In the genomic region with DNA sequence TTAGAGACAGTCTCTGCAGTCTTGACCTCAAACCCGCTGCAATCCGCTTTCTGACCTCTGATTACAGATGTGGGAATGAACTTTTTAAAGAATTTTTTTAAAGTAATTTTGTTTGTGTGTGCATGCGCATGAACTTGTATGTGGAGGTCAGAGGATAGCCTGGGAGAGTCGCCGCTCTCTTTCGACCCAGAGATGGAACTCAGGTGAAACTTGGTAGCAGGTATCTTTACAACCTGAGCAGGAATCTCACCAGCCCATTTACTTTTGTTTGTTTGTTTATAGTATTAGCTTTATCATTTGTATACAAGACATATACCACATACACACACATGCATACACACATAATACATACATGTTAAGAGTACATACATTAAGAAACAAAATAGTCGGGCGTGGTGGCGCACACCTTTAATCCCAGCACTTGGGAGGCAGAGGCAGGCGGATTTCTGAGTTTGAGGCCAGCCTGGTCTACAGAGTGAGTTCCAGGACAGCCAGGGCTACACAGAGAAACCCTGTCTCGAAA, we compare ENCODE assay signal across 8 mouse cellular contexts. TPM values are rescaled to one million over a fixed set of nuclear protein-coding genes. Genes with fewer than 3 reads are reported as not detected.
DNase-seq lines count a peak whose midpoint lies in the region; ATAC-seq and TF ChIP-seq lines count a peak whose summit lies in the region.

No protein-coding gene starts in this region.

- WGBS in heart, embryonic 10.5 days: 50% methylated on average over 11 of the region's 11 CpGs
- WGBS in forebrain, embryonic 15.5 days: 53% methylated on average over 11 of the region's 11 CpGs
- WGBS in liver, embryonic 15.5 days (ENCODE audit: insufficient replicate concordance): 47% methylated on average over 11 of the region's 11 CpGs

- peaks cover 12% of the 10 kb centered on the region for H3K4me1 ChIP-seq in heart, embryonic 10.5 days
- H3K4me1 ChIP-seq in forebrain, embryonic 15.5 days: peaks cover 17% of the 10 kb centered on the region
- peaks cover 16% of the 10 kb centered on the region for H3K4me1 ChIP-seq in liver, embryonic 15.5 days (replicated peaks)

- H3K4me3 ChIP-seq in heart, embryonic 10.5 days: peak overlapping the region; percentile 84
- peak overlapping the region; percentile 69 for H3K4me3 ChIP-seq in C2C12 (ENCODE audit: insufficient read depth, poor library complexity, severe bottlenecking)
- H3K4me3 ChIP-seq in forebrain, embryonic 15.5 days: peak overlapping the region; percentile 94
- peak overlapping the region; percentile 82 for H3K4me3 ChIP-seq in liver, embryonic 15.5 days (replicated peaks)

- H3K9me3 ChIP-seq in heart, embryonic 10.5 days: no peaks in the 10 kb centered on the region
- H3K9me3 ChIP-seq in forebrain, embryonic 15.5 days: no peaks in the 10 kb centered on the region
- no peaks in the 10 kb centered on the region for H3K9me3 ChIP-seq in liver, embryonic 15.5 days (replicated peaks)

- ATAC-seq in forebrain, embryonic 15.5 days (replicated peaks): peak; percentile 59
- no peak for ATAC-seq in liver, embryonic 15.5 days (ENCODE audit: insufficient read depth)

- H3K79me2 ChIP-seq in C2C12 (ENCODE audit: control insufficient read depth, insufficient read depth): peaks cover 37% of the 10 kb centered on the region

- no peak for DNase-seq in heart, embryonic 10.5 days (ENCODE audit: low spot score)
- no peak for DNase-seq in heart, adult 18-20 months
- no peak for DNase-seq in ovary, postnatal 14 days (ENCODE audit: low spot score)
- DNase-seq in adrenal gland, postnatal 10 days: no peak
- no peak for DNase-seq in frontal cortex, postnatal 36 days (ENCODE audit: low spot score in 2 of 2)

- TF ChIP-seq CTCF in C2C12 (IDR thresholded peaks at IDR 0.05; ENCODE audit: control insufficient read depth, insufficient read depth, insufficient read length): no peak

- H3K27ac ChIP-seq in heart, embryonic 10.5 days: peak overlapping the region; percentile 84
- 0 out of 2 replicates have a peak overlapping the region, but pooled peaks have one; percentile 64 for H3K27ac ChIP-seq in forebrain, embryonic 15.5 days (replicated peaks)
- H3K27ac ChIP-seq in liver, embryonic 15.5 days (replicated peaks): no peak overlapping the region

- H3K27me3 ChIP-seq in heart, embryonic 10.5 days (ENCODE audit: insufficient read depth, poor library complexity, severe bottlenecking): no peaks in the 10 kb centered on the region
- H3K27me3 ChIP-seq in C2C12 (ENCODE audit: control insufficient read depth, insufficient read depth, insufficient read length): no peaks in the 10 kb centered on the region
- H3K27me3 ChIP-seq in forebrain, embryonic 15.5 days: no peaks in the 10 kb centered on the region
- H3K27me3 ChIP-seq in liver, embryonic 15.5 days: no peaks in the 10 kb centered on the region; the same call in 1 of the 2 replicates

- peaks cover 19% of the 10 kb centered on the region for H3K36me3 ChIP-seq in heart, embryonic 10.5 days
- H3K36me3 ChIP-seq in C2C12 (ENCODE audit: control insufficient read depth, insufficient read depth): peaks cover 7% of the 10 kb centered on the region
- peaks cover 8% of the 10 kb centered on the region; the same call in 1 of the 2 replicates for H3K36me3 ChIP-seq in forebrain, embryonic 15.5 days
- peaks cover 20% of the 10 kb centered on the region for H3K36me3 ChIP-seq in liver, embryonic 15.5 days (replicated peaks)

- peaks cover 18% of the 10 kb centered on the region for H3K79me3 ChIP-seq in C2C12 (ENCODE audit: low read depth)

- H3ac ChIP-seq in C2C12 (ENCODE audit: control insufficient read depth, insufficient read length, low read depth): no peak overlapping the region

- H3K4me2 ChIP-seq in forebrain, embryonic 15.5 days (replicated peaks): peak overlapping the region; percentile 91
- H3K4me2 ChIP-seq in liver, embryonic 15.5 days: peak overlapping the region; percentile 74

- peak overlapping the region; percentile 47; the same call in 1 of the 2 replicates for H3K9ac ChIP-seq in forebrain, embryonic 15.5 days (replicated peaks)
- H3K9ac ChIP-seq in liver, embryonic 15.5 days: peak overlapping the region; percentile 78; the same call in 1 of the 2 replicates

TF ChIP-seq in C2C12, 6 proteins besides CTCF, POLR2A, EP300 and RAD21:
- TF ChIP-seq CEBPB (IDR thresholded peaks at IDR 0.05; ENCODE audit: low read depth) (no peak), MYOD1 (IDR thresholded peaks at IDR 0.05; ENCODE audit: control insufficient read depth, insufficient read length, low read depth) (no peak), MYOG (IDR thresholded peaks at IDR 0.05; ENCODE audit: control insufficient read depth, extremely low read depth, insufficient read length) (no peak), MAX (IDR thresholded peaks at IDR 0.05) (no peak), FOSL1 (IDR thresholded peaks at IDR 0.05; ENCODE audit: insufficient read depth, low read length, poor library complexity, severe bottlenecking) (no peak), USF1 (IDR thresholded peaks at IDR 0.05; ENCODE audit: low read depth) (no peak)

RNA-seq across cellular contexts. Expression of a gene that starts 0.4 kb away (rescaled TPM):
- 73.5 and 74.3 TPM in 2 replicates for polyA plus RNA-seq in heart, embryonic 10.5 days (2016; fragmentation: Nextera tagmentation; extraction: Ambion mirVana)
- 10 to 100 TPM; 33.3 to 34.4 TPM for total RNA-seq in heart, adult 18-20 months (2021)
- 32.4 TPM for polyA plus RNA-seq in C2C12 (2012; fragmentation: generic; extraction: Trizol)
- 54.9 and 57.4 TPM in 2 replicates for polyA plus RNA-seq in forebrain, embryonic 15.5 days (2015; fragmentation: Nextera tagmentation; extraction: Ambion mirVana)
- 39.1 and 40.8 TPM in 2 replicates for polyA plus RNA-seq in liver, embryonic 15.5 days (2015; fragmentation: Nextera tagmentation; extraction: Ambion mirVana)
- 10 to 100 TPM; 55.1 to 59.4 TPM for total RNA-seq in adrenal gland, postnatal 10 days (2021)

RNA-seq across cellular contexts. Expression of a gene that starts 38.4 kb away (rescaled TPM):
- 163 and 167 TPM in 2 replicates for polyA plus RNA-seq in heart, embryonic 10.5 days (2016; fragmentation: Nextera tagmentation; extraction: Ambion mirVana)
- 100 to 1,000 TPM; 104 to 110 TPM for total RNA-seq in heart, adult 18-20 months (2021)
- 86.0 TPM for polyA plus RNA-seq in C2C12 (2012; fragmentation: generic; extraction: Trizol)
- polyA plus RNA-seq in forebrain, embryonic 15.5 days (2015; fragmentation: Nextera tagmentation; extraction: Ambion mirVana): 128 and 133 TPM in 2 replicates
- polyA plus RNA-seq in liver, embryonic 15.5 days (2015; fragmentation: Nextera tagmentation; extraction: Ambion mirVana): 67.0 and 67.7 TPM in 2 replicates
- 100 to 1,000 TPM; 111 to 114 TPM for total RNA-seq in adrenal gland, postnatal 10 days (2021)
